Mouse (Mus musculus): ENCODE measurements around the gene 2010111I01Rik. TPM values are rescaled to one million over a fixed set of nuclear protein-coding genes. Genes with fewer than 3 reads are reported as not detected.

The 2010111I01Rik gene
- polyA plus RNA-seq, 1 experiment from 2014 or later, result 250 TPM

DNA sequence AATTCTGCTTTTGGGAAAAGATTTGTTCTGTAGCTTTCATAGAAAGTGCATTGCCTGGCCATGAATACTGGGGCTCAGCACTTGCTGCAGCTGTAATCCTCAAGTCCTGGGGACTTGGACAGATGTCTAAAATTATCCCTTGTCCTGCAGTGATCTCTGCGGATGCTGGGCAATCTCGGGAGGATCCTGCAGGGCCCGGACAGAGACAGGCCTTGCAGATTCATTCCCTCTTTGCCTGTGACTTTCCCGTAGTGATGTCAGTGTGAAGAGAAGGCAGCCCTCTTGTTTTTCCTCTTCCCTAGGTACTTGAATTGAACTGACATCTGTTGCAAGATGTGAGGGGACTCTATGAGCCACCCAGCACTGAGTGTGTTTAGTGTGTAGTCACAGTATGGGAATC is 295.4 kb downstream of the 2010111I01Rik start:
- Histone ChIP-seq H3K27me3 (no peaks in the 10 kb centered on the region), H3K9me3 (no peaks in the 10 kb centered on the region), H3K36me3 (peaks cover 75% of the 10 kb centered on the region), H3K4me1 (peaks cover 81% of the 10 kb centered on the region), H3K27ac (peak overlapping the region; percentile 70), H3K4me2 (replicated peaks) (peak overlapping the region; percentile 12; the same call in 1 of the 2 replicates), H3K9ac (peak overlapping the region; percentile 21; the same call in 1 of the 2 replicates), H3K4me3 (no peak overlapping the region)
- ATAC-seq (ENCODE audit: low FRiP score, low read depth), result no peak
- 22% methylated on average over 4 of the region's 4 CpGs for WGBS

GRCm38 (mm10) chr13:63260753-63261631 is 296.3 kb downstream of the 2010111I01Rik start:
- 56% methylated on average over 18 of the region's 18 CpGs for WGBS
- no peaks in the 10 kb centered on the region for H3K9me3 ChIP-seq
- no peak overlapping the region for H3K4me3 ChIP-seq
- peaks cover 68% of the 10 kb centered on the region for H3K36me3 ChIP-seq
- peak overlapping the region; percentile 70 for H3K27ac ChIP-seq
- H3K27me3 ChIP-seq, result no peaks in the 10 kb centered on the region
- no peak for ATAC-seq (ENCODE audit: low FRiP score, low read depth)
- H3K4me1 ChIP-seq, result peaks cover 81% of the 10 kb centered on the region
- H3K9ac ChIP-seq, result no peak overlapping the region
- peak overlapping the region; percentile 12; the same call in 1 of the 2 replicates for H3K4me2 ChIP-seq (replicated peaks)

- no peaks in the 10 kb centered on the region for H3K27me3 ChIP-seq
- WGBS, result 89% methylated on average over 3 of the region's 3 CpGs
- H3K4me3 ChIP-seq, result no peak overlapping the region
- H3K27ac ChIP-seq, result peak overlapping the region; percentile 63; the same call in 1 of the 2 replicates
- no peak overlapping the region for H3K4me2 ChIP-seq (replicated peaks)
- H3K36me3 ChIP-seq, result peaks cover 71% of the 10 kb centered on the region
- H3K4me1 ChIP-seq, result peaks cover 86% of the 10 kb centered on the region
- H3K9ac ChIP-seq, result no peak overlapping the region
- ATAC-seq (ENCODE audit: low FRiP score, low read depth), result no peak
- H3K9me3 ChIP-seq, result no peaks in the 10 kb centered on the region
These were observed 297.0 kb downstream of the 2010111I01Rik start for GRCm38 (mm10) chr13:63261676-63262075.

GRCm38 (mm10) chr13:63262168-63262957 is 297.7 kb downstream of the 2010111I01Rik start:
- no peak overlapping the region for H3K4me3 ChIP-seq
- 71% methylated on average over 1 of the region's 1 CpGs for WGBS
- no peaks in the 10 kb centered on the region for H3K27me3 ChIP-seq
- peak overlapping the region; percentile 33; the same call in 1 of the 2 replicates for H3K27ac ChIP-seq
- H3K36me3 ChIP-seq, result peaks cover 68% of the 10 kb centered on the region
- ATAC-seq (ENCODE audit: low FRiP score, low read depth), result no peak
- no peaks in the 10 kb centered on the region for H3K9me3 ChIP-seq
- peaks cover 92% of the 10 kb centered on the region for H3K4me1 ChIP-seq
- H3K9ac ChIP-seq, result no peak overlapping the region
- no peak overlapping the region for H3K4me2 ChIP-seq (replicated peaks)

DNA sequence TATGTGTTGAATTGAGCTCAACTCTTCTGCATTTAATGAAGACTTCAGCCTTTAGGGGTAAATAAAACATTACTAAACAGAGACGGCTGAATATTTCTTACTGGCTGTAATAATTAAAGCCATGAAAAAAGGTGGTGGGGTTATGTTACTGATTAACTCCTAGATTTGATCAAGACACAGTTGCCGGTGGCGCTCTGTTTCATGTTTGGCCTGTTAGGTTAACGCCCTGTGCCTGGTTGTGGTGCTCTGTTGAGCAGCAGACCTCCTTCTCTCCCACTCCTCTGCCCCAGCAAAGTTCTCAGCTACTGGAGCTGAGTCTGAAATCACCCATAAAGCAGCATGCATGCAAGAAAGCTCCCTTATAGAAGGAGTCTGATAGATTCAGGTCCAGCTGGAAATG is 303.7 kb downstream of the 2010111I01Rik start:
- ATAC-seq (ENCODE audit: low FRiP score, low read depth), result no peak
- Histone ChIP-seq H3K4me1 (peaks cover 93% of the 10 kb centered on the region), H3K4me3 (no peak overlapping the region), H3K36me3 (peaks cover 36% of the 10 kb centered on the region), H3K27me3 (no peaks in the 10 kb centered on the region), H3K9ac (no peak overlapping the region), H3K4me2 (replicated peaks) (peak overlapping the region; percentile 12), H3K9me3 (no peaks in the 10 kb centered on the region), H3K27ac (no peak overlapping the region; the same call in 1 of the 2 replicates)
- WGBS, result 21% methylated on average over 4 of the region's 4 CpGs

GRCm38 (mm10) chr13:63268776-63269175 is 304.1 kb downstream of the 2010111I01Rik start:
- no peak for ATAC-seq (ENCODE audit: low FRiP score, low read depth)
- Histone ChIP-seq H3K36me3 (peaks cover 32% of the 10 kb centered on the region), H3K9ac (no peak overlapping the region), H3K27ac (no peak overlapping the region; the same call in 1 of the 2 replicates), H3K4me1 (peaks cover 90% of the 10 kb centered on the region), H3K27me3 (no peaks in the 10 kb centered on the region), H3K4me3 (no peak overlapping the region), H3K4me2 (replicated peaks) (peak overlapping the region; percentile 12), H3K9me3 (no peaks in the 10 kb centered on the region)
- WGBS, result 50% methylated on average over 1 of the region's 1 CpGs

DNA sequence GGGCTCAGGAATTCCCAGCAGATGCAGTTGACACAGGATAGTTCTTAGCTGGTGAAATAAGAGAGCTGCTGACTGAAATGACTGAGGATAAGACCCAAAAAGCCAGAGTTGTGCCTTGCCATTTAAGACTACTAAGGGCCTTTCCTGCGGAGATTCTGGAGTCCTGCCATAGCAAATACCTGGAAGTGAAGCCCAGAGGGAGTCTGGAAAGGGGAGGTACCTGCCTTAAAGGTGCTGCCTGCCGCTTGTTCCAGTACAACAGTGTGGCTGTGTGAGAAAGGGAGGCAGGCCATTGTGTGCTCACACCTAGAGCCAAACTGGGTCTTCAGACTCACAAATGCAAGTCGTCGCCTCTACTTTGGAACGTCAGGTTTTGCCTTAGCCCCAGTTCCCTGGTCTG is 305.5 kb downstream of the 2010111I01Rik start:
- Histone ChIP-seq H3K27ac (peak overlapping the region; percentile 52; the same call in 1 of the 2 replicates), H3K9me3 (no peaks in the 10 kb centered on the region), H3K4me1 (peaks cover 95% of the 10 kb centered on the region), H3K4me3 (no peak overlapping the region), H3K27me3 (no peaks in the 10 kb centered on the region), H3K36me3 (peaks cover 27% of the 10 kb centered on the region), H3K4me2 (replicated peaks) (peak overlapping the region; percentile 43), H3K9ac (0 out of 2 replicates have a peak overlapping the region, but pooled peaks have one; percentile 39)
- ATAC-seq (ENCODE audit: low FRiP score, low read depth), result no peak
- 27% methylated on average over 5 of the region's 5 CpGs for whole genome bisulfite sequencing

DNA sequence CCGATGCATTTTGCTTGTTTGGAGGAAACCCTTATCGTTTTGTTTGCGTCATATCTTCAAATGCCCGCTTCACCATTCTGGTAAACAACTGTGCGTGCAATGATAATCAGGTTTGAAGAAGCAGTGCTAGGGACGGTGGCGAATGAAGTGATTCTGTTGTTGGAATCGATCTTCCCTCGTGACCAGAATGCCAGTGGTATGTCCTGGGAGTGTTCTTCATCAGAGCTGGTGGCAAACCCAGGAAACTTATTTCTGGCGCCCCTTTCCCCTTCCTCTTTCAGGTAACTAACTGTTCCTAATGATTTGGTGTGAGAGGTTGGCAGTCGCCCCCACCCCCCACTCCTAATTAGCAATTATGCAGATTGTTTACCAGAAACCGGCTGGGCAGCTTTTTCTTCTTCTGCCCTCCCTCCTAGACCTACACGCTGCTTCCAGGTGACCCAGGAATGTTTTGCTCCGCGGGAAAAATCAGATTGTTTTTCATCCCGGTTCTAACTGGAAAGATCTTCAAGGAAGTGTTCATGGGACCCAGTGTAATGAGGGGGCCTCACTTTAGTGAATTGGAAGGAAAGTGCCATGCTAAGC is 307.4 kb downstream of the 2010111I01Rik start:
- peaks cover 15% of the 10 kb centered on the region for H3K36me3 ChIP-seq
- H3K27ac ChIP-seq, result peak overlapping the region; percentile 93
- WGBS, result 15% methylated on average over 16 of the region's 16 CpGs
- no peak for ATAC-seq (ENCODE audit: low FRiP score, low read depth)
- H3K27me3 ChIP-seq, result no peaks in the 10 kb centered on the region
- H3K4me3 ChIP-seq, result peak overlapping the region; percentile 50
- no peaks in the 10 kb centered on the region for H3K9me3 ChIP-seq
- peak overlapping the region; percentile 70 for H3K4me2 ChIP-seq (replicated peaks)
- peak overlapping the region; percentile 75 for H3K9ac ChIP-seq
- H3K4me1 ChIP-seq, result peaks cover 92% of the 10 kb centered on the region

DNA sequence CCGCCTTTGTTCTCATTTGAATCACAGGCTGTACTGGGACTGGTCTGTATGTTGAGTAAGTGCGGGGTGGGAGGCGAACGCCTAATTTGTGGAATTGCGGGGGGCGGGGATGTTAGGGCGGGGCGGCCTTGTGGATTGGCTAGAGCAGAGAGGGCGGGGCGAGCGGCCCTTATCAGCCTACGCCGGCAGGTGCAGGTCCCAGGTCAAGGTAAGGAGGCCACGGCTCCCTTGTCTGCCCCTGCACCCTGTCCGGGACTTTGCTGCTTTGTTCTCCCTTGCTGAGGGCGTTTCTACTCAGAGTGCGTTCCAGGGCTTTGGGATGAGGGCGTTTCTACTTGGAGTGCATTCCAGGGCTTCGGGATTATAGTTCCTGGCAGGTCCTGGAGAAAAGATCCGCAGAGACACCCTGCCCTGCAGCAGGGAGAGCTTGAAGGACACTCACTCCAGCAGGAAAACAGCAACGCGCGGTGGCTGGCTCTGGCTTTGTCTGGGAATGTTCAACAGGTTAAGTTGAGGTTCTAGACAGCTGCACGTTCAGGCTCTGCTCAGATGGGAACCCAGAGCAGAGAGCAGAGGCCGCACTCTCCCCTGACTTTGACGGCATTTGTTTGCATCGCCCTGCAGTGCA is 308.0 kb downstream of the 2010111I01Rik start:
- 3% methylated on average over 27 of the region's 27 CpGs for WGBS
- peak overlapping the region; percentile 93 for H3K27ac ChIP-seq
- no peaks in the 10 kb centered on the region for H3K9me3 ChIP-seq
- peaks cover 92% of the 10 kb centered on the region for H3K4me1 ChIP-seq
- peaks cover 11% of the 10 kb centered on the region for H3K36me3 ChIP-seq
- peak overlapping the region; percentile 75 for H3K9ac ChIP-seq
- peak overlapping the region; percentile 70 for H3K4me2 ChIP-seq (replicated peaks)
- ATAC-seq (ENCODE audit: low FRiP score, low read depth), result peak; percentile 78
- peak overlapping the region; percentile 50 for H3K4me3 ChIP-seq
- no peaks in the 10 kb centered on the region for H3K27me3 ChIP-seq

- 40% methylated on average over 2 of the region's 2 CpGs for whole genome bisulfite sequencing
- Histone ChIP-seq H3K9me3 (no peaks in the 10 kb centered on the region), H3K4me3 (peak overlapping the region; percentile 50), H3K27me3 (no peaks in the 10 kb centered on the region), H3K4me2 (replicated peaks) (peak overlapping the region; percentile 70), H3K27ac (peak overlapping the region; percentile 77), H3K36me3 (peaks cover 10% of the 10 kb centered on the region), H3K4me1 (peaks cover 92% of the 10 kb centered on the region), H3K9ac (peak overlapping the region; percentile 71)
- no peak for ATAC-seq (ENCODE audit: low FRiP score, low read depth)
These were observed 309.2 kb downstream of the 2010111I01Rik start for GRCm38 (mm10) chr13:63273859-63274258.

DNA sequence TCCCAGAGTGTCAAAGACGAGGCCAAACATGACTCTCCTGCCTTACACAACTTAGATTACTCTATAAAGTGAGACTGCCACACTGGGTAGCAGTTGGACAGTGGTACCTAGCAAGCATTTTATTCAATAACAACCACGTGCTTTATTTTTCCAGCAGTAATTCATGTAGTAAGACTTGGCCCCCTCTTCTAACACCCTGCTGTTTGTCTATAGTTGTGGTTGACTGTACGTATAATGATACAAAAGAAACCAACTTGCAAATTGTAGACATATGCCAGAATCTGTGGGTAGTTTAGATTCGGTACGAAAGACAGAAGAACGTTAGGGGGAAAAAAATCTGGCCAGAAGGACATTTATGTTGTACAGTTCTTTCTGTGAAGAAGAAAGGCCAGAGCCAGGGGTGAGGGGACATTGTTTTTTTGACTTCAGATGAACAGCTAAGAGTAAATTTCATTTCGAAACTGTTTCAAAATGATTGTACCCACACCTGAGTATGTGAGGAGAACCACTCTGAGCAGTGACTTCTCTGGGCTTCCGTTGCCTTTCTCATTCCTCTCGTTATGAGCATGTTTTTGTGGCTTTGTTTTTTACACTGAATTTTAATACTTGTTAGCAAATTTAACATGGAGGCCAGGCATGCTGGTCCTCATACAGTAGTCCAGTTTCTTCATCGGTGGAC is 309.9 kb downstream of the 2010111I01Rik start:
- H3K4me1 ChIP-seq, result peaks cover 93% of the 10 kb centered on the region
- peaks cover 12% of the 10 kb centered on the region for H3K36me3 ChIP-seq
- WGBS, result 45% methylated on average over 10 of the region's 10 CpGs
- no peaks in the 10 kb centered on the region for H3K27me3 ChIP-seq
- peak overlapping the region; percentile 50 for H3K4me3 ChIP-seq
- no peak for ATAC-seq (ENCODE audit: low FRiP score, low read depth)
- 0 out of 2 replicates have a peak overlapping the region, but pooled peaks have one; percentile 77 for H3K27ac ChIP-seq
- H3K9ac ChIP-seq, result peak overlapping the region; percentile 71
- H3K9me3 ChIP-seq, result no peaks in the 10 kb centered on the region
- H3K4me2 ChIP-seq (replicated peaks), result peak overlapping the region; percentile 70

Data from limb, embryonic 13.5 days (tissue).